Mouse (Mus musculus) erythroblast, embryonic 14.5 days (primary cell): ENCODE results near the gene Cnnm1.

Source experiments
- GATA1 ChIP-seq: IDR thresholded peaks from 2 replicates; pipeline ENCODE4 v1.6.1; 2012; ENCODE audit warnings: low read length, inconsistent platforms, mixed read lengths
- TAL1 ChIP-seq: IDR thresholded peaks from 3 replicates; pipeline ENCODE4 v1.6.1; 2012; ENCODE audit warnings: low read length, inconsistent platforms, mixed read lengths

DNA sequence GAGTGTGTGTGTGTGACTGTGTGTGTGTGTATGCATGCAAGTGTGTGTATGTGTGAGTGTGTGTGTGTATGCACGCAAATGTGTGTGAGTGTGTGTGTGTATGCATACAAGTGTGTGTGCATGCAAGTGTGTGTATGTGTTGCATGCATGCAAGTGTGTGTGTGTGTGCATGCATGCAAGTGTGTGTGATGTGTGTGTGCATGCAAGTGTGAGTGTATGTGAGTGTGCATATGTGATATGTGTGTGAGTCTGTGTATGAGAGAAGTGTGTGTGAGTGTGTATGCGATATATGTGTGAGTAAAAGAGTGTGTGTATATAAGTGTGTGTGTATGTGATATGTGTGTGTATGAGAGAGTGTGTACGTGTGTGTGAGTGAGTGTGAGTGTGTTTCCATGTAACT is 95.1 kb downstream of the Cnnm1 start:
- TF ChIP-seq GATA1 (no peak), TAL1 (no peak)
